Mouse (Mus musculus) kidney, adult 2 months (tissue): ENCODE measurements around the gene Wdr48.

Experiments used
- CTCF ChIP-seq: fragments of 200-500 bp; conservative IDR thresholded peaks from 2 replicates; pipeline ENCODE4 v1.5.1; 2011; ENCODE audit warnings: low read depth, mild to moderate bottlenecking, control low read depth, low read length, moderate library complexity, mixed read lengths; ENCODE audit not compliant: insufficient read depth, insufficient read length
- POLR2A ChIP-seq: fragments of 200-500 bp; IDR thresholded peaks from one replicate; pipeline ENCODE4 v1.6.1; 2011; ENCODE audit warnings: low read depth, low read length, control low read depth

DNA sequence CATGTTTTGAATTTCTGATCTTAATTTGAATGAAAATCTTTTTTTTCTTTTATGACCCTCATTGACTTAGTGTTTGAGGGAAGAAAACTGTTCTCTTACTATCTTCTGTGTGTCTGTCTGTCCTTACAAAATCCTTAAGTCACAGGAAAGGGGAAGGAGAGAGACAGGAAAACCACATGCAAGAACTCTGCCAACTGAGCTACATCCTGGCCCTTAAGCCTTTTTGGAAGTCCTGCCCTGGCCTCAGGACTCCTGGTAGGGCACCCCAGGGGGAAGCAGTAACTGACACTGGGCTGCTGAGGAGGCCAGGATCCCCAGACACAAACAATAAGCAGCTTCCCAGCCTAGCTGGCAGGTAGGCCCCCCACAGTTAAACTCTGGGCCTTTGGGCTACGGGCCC is 48.6 kb downstream of the Wdr48 start:
- no peak for TF ChIP-seq CTCF
- no peak for TF ChIP-seq POLR2A
